Mouse (Mus musculus) subcutaneous adipose tissue, adult 2 months (tissue): ENCODE data around the gene Ccl21b. TPM values are rescaled to one million over a fixed set of nuclear protein-coding genes. Genes with fewer than 3 reads are reported as not detected.

Source experiments
- polyA plus RNA-seq: library from polyadenylated mRNA; depleted of rRNA; stranded (reverse); fragments of >200 nt; gene quantifications from 2 replicates; pipeline ENCODE4 v1.2.3, GENCODE M21; 2012; ENCODE audit warnings: low replicate concordance; rRNA removed

Ccl21b gene
- polyA plus RNA-seq = 1.6 TPM in 1 of 2 replicates, not detected in the other

GRCm38 (mm10) chr4:42255467-42255866 lies at the start of gene Ccl21b:
TSS of gene Ccl21b (plus strand) at chr4:42255767.

DNA sequence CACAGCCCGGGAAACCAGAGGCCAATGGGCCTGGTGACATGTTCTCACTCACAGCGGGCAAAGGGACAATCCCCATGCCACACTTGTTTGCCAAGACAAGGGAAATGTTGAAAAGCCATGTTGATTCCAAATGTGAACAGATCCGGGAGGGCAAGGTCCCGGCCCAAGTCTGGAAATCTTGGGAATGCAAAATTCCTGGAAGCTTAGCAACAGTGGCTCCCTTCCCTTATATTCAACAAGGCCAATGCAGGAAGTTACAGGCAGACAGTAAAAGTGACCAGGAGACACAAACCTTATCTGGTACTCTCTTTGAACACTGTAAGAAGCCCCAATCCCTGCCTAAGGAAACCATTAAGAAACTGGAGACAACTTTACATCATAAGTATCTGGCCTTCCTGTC lies 15.2 kb upstream of the Ccl21b start, which contains the start of gene Gm10600:
Gm10600 (plus strand) TSS at position 301 of the 400 bp plus-strand sequence.

DNA sequence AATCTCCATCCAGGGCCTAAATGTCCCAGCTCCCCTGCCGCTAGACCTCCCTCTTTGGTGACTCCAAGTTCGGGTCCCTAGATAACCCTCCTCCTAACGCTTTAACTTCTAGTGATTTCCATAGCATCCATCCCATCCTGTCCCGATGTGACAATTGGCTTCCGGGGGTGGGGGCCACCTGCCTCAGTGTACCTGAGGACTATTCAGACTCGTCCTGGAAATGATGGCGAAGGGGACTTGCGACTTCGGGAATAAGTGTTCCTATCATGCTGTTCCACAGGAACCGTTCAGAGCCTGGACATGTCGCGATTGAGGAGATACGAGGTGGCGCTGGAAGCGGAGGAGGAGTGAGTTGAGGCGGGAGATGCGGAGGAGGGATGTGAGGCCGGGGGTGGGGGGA lies 38.4 kb downstream of the Ccl21b start, which contains the start of gene Gm21953:
Gm21953 (plus strand) TSS at position 301 of the 400 bp plus-strand sequence.

Other genes with a start within 250 kb of the Ccl21b start
- gene Gm21093, start 221.0 kb upstream of the Ccl21b start, polyA plus RNA-seq = 0.07 and 0.18 TPM in 2 replicates
- not detected in 2 replicates for gene Gm3893, start 164.6 kb upstream of the Ccl21b start, polyA plus RNA-seq
- gene Gm13304, start 140.9 kb upstream of the Ccl21b start, polyA plus RNA-seq = not detected in 2 replicates
- not detected in 2 replicates for gene Gm13306, start 102.3 kb upstream of the Ccl21b start, polyA plus RNA-seq
- not detected in 2 replicates for gene Gm13305, start 87.2 kb upstream of the Ccl21b start, polyA plus RNA-seq
- gene Gm10600, start 15.1 kb upstream of the Ccl21b start, polyA plus RNA-seq = not detected in 2 replicates
- gene Gm21953, start 38.5 kb downstream of the Ccl21b start, polyA plus RNA-seq = not detected in 2 replicates
- gene Fam205a3, start 62.6 kb downstream of the Ccl21b start, polyA plus RNA-seq = 0.17 and 0.39 TPM in 2 replicates
- gene Gm21586, start 183.6 kb downstream of the Ccl21b start, polyA plus RNA-seq = not detected in 2 replicates
- 0.04 and 0.08 TPM in 2 replicates for gene Gm2163, start 211.0 kb downstream of the Ccl21b start, polyA plus RNA-seq